Mouse (Mus musculus) MEL (cell line): ENCODE data around the gene Adh4. TPM values are rescaled to one million over a fixed set of nuclear protein-coding genes. Genes with fewer than 3 reads are reported as not detected.

Source experiments
- DNase-seq: peaks from one replicate; pipeline ENCODE4 v3.0.0; 2011; ENCODE audit warnings: low read depth, low spot score
- H3K27ac ChIP-seq: 2 replicates; pipeline ENCODE4 v1.5.1; 2012; ENCODE audit warnings: low read depth, mild to moderate bottlenecking, control low read depth, low read length, moderate library complexity; ENCODE audit not compliant: control insufficient read depth
- H3K27me3 ChIP-seq, 2 experiments: fragments of 150-350 bp in 1 of 2; sonication (generic) in 1 of 2; 2 replicates each; pipeline ENCODE4 v1.6.1; 2012; ENCODE audit warnings: low read length in 2 of 2, mild to moderate bottlenecking in 2 of 2, improper control_type of control experiment in 1 of 2, moderate library complexity in 1 of 2; ENCODE audit not compliant: insufficient read depth in 2 of 2, control insufficient read depth in 1 of 2
- H3K36me3 ChIP-seq, 2 experiments: 2 replicates each; pipeline ENCODE4 v1.6.1; 2012 to 2014; ENCODE audit warnings: low read length in 2 of 2, improper control_type of control experiment in 1 of 2, inconsistent platforms in 1 of 2, mild to moderate bottlenecking in 1 of 2; ENCODE audit not compliant: insufficient read depth in 2 of 2, control insufficient read depth in 1 of 2
- H3K4me1 ChIP-seq, 2 experiments: fragments of 150-350 bp in 1 of 2; sonication (generic) in 1 of 2; 2 replicates each; pipeline ENCODE4 v1.6.1; 2012; ENCODE audit warnings: low read length in 2 of 2, improper control_type of control experiment in 1 of 2, mild to moderate bottlenecking in 1 of 2; ENCODE audit not compliant: insufficient read depth in 2 of 2, control insufficient read depth in 1 of 2
- H3K4me3 ChIP-seq, 2 experiments: fragments of 150-350 bp in 1 of 2; sonication (generic) in 1 of 2; 2 replicates each; pipeline ENCODE4 v1.5.1; 2012; ENCODE audit warnings: low read depth in 2 of 2, low read length in 2 of 2, mild to moderate bottlenecking in 2 of 2, moderate library complexity in 2 of 2, control low read depth in 1 of 2, improper control_type of control experiment in 1 of 2; ENCODE audit not compliant: control insufficient read depth in 1 of 2, insufficient read depth in 1 of 2
- H3K79me2 ChIP-seq: 2 replicates; pipeline ENCODE4 v1.6.1; 2012; ENCODE audit warnings: mild to moderate bottlenecking, low read length, moderate library complexity; ENCODE audit not compliant: control insufficient read depth, poor library complexity, insufficient read depth
- H3K9ac ChIP-seq: 2 replicates; pipeline ENCODE4 v1.6.1; 2012; ENCODE audit warnings: low read depth, mild to moderate bottlenecking, control low read depth, low read length, moderate library complexity; ENCODE audit not compliant: control insufficient read depth, poor library complexity, severe bottlenecking
- H3K9me3 ChIP-seq: fragments of 150-350 bp; sonication (generic); replicated peaks from 2 replicates; pipeline ENCODE4 v1.6.1; 2012; ENCODE audit warnings: mild to moderate bottlenecking, low read length, improper control_type of control experiment, moderate library complexity; ENCODE audit not compliant: insufficient read depth
- BHLHE40 ChIP-seq: IDR thresholded peaks from 2 replicates; pipeline ENCODE4 v1.6.1; 2012; ENCODE audit warnings: low read depth, mild to moderate bottlenecking, inconsistent platforms, low read length, improper control_type of control experiment, borderline replicate concordance
- CHD1 ChIP-seq: IDR thresholded peaks from 2 replicates; pipeline ENCODE4 v1.6.1; 2012; ENCODE audit warnings: low read depth, mild to moderate bottlenecking, inconsistent platforms, low read length, improper control_type of control experiment
- CHD2 ChIP-seq: IDR thresholded peaks from 2 replicates; pipeline ENCODE4 v1.6.1; 2011; ENCODE audit warnings: low read length, improper control_type of control experiment
- CTCF ChIP-seq, 3 experiments: IDR thresholded peaks in 2 of 3; conservative IDR thresholded peaks in 1 of 3; 2 replicates each; pipeline ENCODE4 v1.5.1; 2011 to 2012; ENCODE audit warnings: low read length in 3 of 3, low read depth in 2 of 3, mild to moderate bottlenecking in 2 of 3, improper control_type of control experiment in 1 of 3, inconsistent platforms in 1 of 3, mixed read lengths in 1 of 3, moderate library complexity in 1 of 3; ENCODE audit not compliant: control insufficient read depth in 1 of 3, insufficient read depth in 1 of 3, poor library complexity in 1 of 3, severe bottlenecking in 1 of 3
- ELF1 ChIP-seq: IDR thresholded peaks from 2 replicates; pipeline ENCODE4 v1.6.1; 2014; ENCODE audit warnings: low read depth, mild to moderate bottlenecking, inconsistent platforms, low read length, improper control_type of control experiment, moderate library complexity
- ETS1 ChIP-seq: IDR thresholded peaks from 2 replicates; pipeline ENCODE4 v1.6.1; 2012; ENCODE audit warnings: low read depth, mild to moderate bottlenecking, inconsistent platforms, low read length, improper control_type of control experiment, moderate library complexity
- GATA1 ChIP-seq: IDR thresholded peaks from 2 replicates; pipeline ENCODE4 v1.6.1; 2011; ENCODE audit warnings: low read depth, low read length, improper control_type of control experiment
- HCFC1 ChIP-seq: IDR thresholded peaks from 2 replicates; pipeline ENCODE4 v1.6.1; 2012; ENCODE audit warnings: low read depth, mild to moderate bottlenecking, inconsistent platforms, low read length, improper control_type of control experiment, moderate library complexity
- MAFK ChIP-seq: IDR thresholded peaks from 2 replicates; pipeline ENCODE4 v1.6.1; 2011; ENCODE audit warnings: low read depth, mild to moderate bottlenecking, low read length, improper control_type of control experiment, borderline replicate concordance
- MAZ ChIP-seq: IDR thresholded peaks from 2 replicates; pipeline ENCODE4 v1.6.1; 2012; ENCODE audit warnings: low read depth, mild to moderate bottlenecking, inconsistent platforms, low read length, improper control_type of control experiment
- MYC ChIP-seq: IDR thresholded peaks from 2 replicates; pipeline ENCODE4 v1.6.1; 2011; ENCODE audit warnings: low read depth, mild to moderate bottlenecking, low read length, improper control_type of control experiment, moderate library complexity
- NRF1 ChIP-seq: IDR thresholded peaks from 2 replicates; pipeline ENCODE4 v1.6.1; 2014; ENCODE audit warnings: low read depth, mild to moderate bottlenecking, inconsistent platforms, low read length, improper control_type of control experiment, moderate library complexity; ENCODE audit not compliant: poor library complexity, insufficient read depth, severe bottlenecking
- SIN3A ChIP-seq: IDR thresholded peaks from 2 replicates; pipeline ENCODE4 v1.6.1; 2012; ENCODE audit warnings: low read length, improper control_type of control experiment, inconsistent platforms
- TBP ChIP-seq: IDR thresholded peaks from 2 replicates; pipeline ENCODE4 v1.8.0; 2011; ENCODE audit warnings: low read depth, low read length, improper control_type of control experiment
- TCF12 ChIP-seq: IDR thresholded peaks from 2 replicates; pipeline ENCODE4 v1.6.1; 2014; ENCODE audit warnings: low read depth, mild to moderate bottlenecking, inconsistent platforms, low read length, improper control_type of control experiment, moderate library complexity
- UBTF ChIP-seq: IDR thresholded peaks from 2 replicates; pipeline ENCODE4 v1.6.1; 2012; ENCODE audit warnings: low read depth, mild to moderate bottlenecking, inconsistent platforms, low read length, improper control_type of control experiment, moderate library complexity, borderline replicate concordance; ENCODE audit not compliant: insufficient read depth
- USF2 ChIP-seq, 2 experiments: IDR thresholded peaks; 2 replicates each; pipeline ENCODE4 v1.6.1; 2011 to 2012; ENCODE audit warnings: improper control_type of control experiment in 2 of 2, low read length in 2 of 2, borderline replicate concordance in 1 of 2, inconsistent platforms in 1 of 2, low read depth in 1 of 2, mild to moderate bottlenecking in 1 of 2; ENCODE audit not compliant: insufficient read depth in 1 of 2
- ZMIZ1 ChIP-seq: IDR thresholded peaks from 2 replicates; pipeline ENCODE4 v1.6.1; 2012; ENCODE audit warnings: low read depth, mild to moderate bottlenecking, inconsistent platforms, low read length, improper control_type of control experiment, moderate library complexity
- polyA plus RNA-seq, 2 experiments: library from polyadenylated mRNA; stranded (reverse) in 1 of 2; unstranded in 1 of 2; fragments of >175 nt in 1 of 2; fragments of >200 nt in 1 of 2; gene quantifications; 2 replicates each; pipeline versions ENCODE4 v1.2.1 to v1.2.4; 2012; ENCODE audit warnings: low replicate concordance in 2 of 2, low read depth in 1 of 2; ENCODE audit not compliant: insufficient read length in 2 of 2, insufficient read depth in 1 of 2, missing spikeins in 1 of 2
- total RNA-seq: library from RNA; depleted of rRNA; stranded (reverse); fragments of 300-350 nt; gene quantifications from 2 replicates; pipeline ENCODE4 v1.2.3, GENCODE M21; 2012

The Adh4 gene
- total and polyA plus RNA-seq, 3 experiments = not detected

- peaks cover 0 to 9% of the 10 kb centered on the region in 2 experiments; a peak in 2 of 4 replicates for H3K36me3 ChIP-seq
- no peak for DNase-seq
- no peak overlapping the region for H3K27ac ChIP-seq
- no peaks in the 10 kb centered on the region for H3K79me2 ChIP-seq
- H3K9ac ChIP-seq = no peak overlapping the region
- H3K9me3 ChIP-seq = no peaks in the 10 kb centered on the region
- no peaks in the 10 kb centered on the region for H3K27me3 ChIP-seq
- H3K4me3 ChIP-seq = no peak overlapping the region
- TF ChIP-seq BHLHE40 (no peak), NRF1 (no peak), UBTF (no peak)
- no peaks in the 10 kb centered on the region for H3K4me1 ChIP-seq
These were observed 36.9 kb downstream of the Adh4 start for GRCm38 (mm10) chr3:138452169-138452568.

GRCm38 (mm10) chr3:138454234-138454633, 39.0 kb downstream of the Adh4 start:
- TF ChIP-seq USF2 (IDR thresholded peaks at IDR 0.05; ENCODE audit: borderline replicate concordance in 1 of 2, insufficient read depth in 1 of 2, low read depth in 1 of 2, low read length in 2 of 2) (no peak), ZMIZ1 (no peak), MAFK (no peak), CTCF (IDR thresholded peaks at IDR 0.05 in 2 of 3, conservative IDR thresholded peaks at IDR 0.05 in 1 of 3; ENCODE audit: control insufficient read depth in 1 of 3, insufficient read depth in 1 of 3, low read depth in 2 of 3, low read length in 3 of 3, poor library complexity in 1 of 3, severe bottlenecking in 1 of 3) (no peak), TBP (no peak), MYC (no peak), SIN3A (no peak)
- H3K36me3 ChIP-seq = peaks cover 0 to 16% of the 10 kb centered on the region in 2 experiments; a peak in 2 of 4 replicates

GRCm38 (mm10) chr3:138454711-138455435, 39.6 kb downstream of the Adh4 start:
- Histone ChIP-seq H3K9ac (no peak overlapping the region), H3K9me3 (no peaks in the 10 kb centered on the region), H3K27ac (no peak overlapping the region), H3K4me3 (no peak overlapping the region), H3K27me3 (no peaks in the 10 kb centered on the region), H3K79me2 (no peaks in the 10 kb centered on the region), H3K36me3 (peaks cover 0 to 18% of the 10 kb centered on the region in 2 experiments; a peak in 2 of 4 replicates), H3K4me1 (no peaks in the 10 kb centered on the region)
- DNase-seq = no peak
- TF ChIP-seq MAZ = no peak
- no peak for TF ChIP-seq ETS1
- TF ChIP-seq USF2 (IDR thresholded peaks at IDR 0.05; ENCODE audit: borderline replicate concordance in 1 of 2, insufficient read depth in 1 of 2, low read depth in 1 of 2, low read length in 2 of 2) = no peak
- no peak for TF ChIP-seq GATA1
- TF ChIP-seq HCFC1 = no peak
- TF ChIP-seq ELF1 = no peak
- no peak for TF ChIP-seq TCF12
- TF ChIP-seq CHD2 = no peak
- TF ChIP-seq CHD1 = no peak
- TF ChIP-seq SIN3A = no peak

More at GRCm38 (mm10) chr3:138454234-138454633, 39.0 kb downstream of the Adh4 start:
- Histone ChIP-seq H3K9ac (no peak overlapping the region), H3K79me2 (no peaks in the 10 kb centered on the region), H3K27ac (no peak overlapping the region), H3K4me1 (no peaks in the 10 kb centered on the region), H3K9me3 (no peaks in the 10 kb centered on the region), H3K27me3 (no peaks in the 10 kb centered on the region), H3K4me3 (no peak overlapping the region)
- no peak for DNase-seq
